Mouse (Mus musculus) kidney, postnatal 0 days (tissue): Measurements from ENCODE around the gene A1cf. TPM values are rescaled to one million over a fixed set of nuclear protein-coding genes. Genes with fewer than 3 reads are reported as not detected.

Experiments used
- ATAC-seq: fragments of 200-750 bp; cut with Nextera tagmentation; replicated peaks from 2 replicates; pipeline ENCODE4 v1.8.0; 2017; ENCODE audit warnings: low read depth, moderate number of reproducible peaks, moderate TSS enrichment, moderate library complexity; ENCODE audit not compliant: low FRiP score
- DNase-seq: peaks from one replicate; pipeline ENCODE4 v3.0.0-alpha.2; 2016; ENCODE audit warnings: low spot score
- H3K27ac ChIP-seq: fragments of 300-500 bp; sonication (generic); 2 replicates; pipeline ENCODE4 v1.5.1; 2014; ENCODE audit warnings: mild to moderate bottlenecking
- H3K27me3 ChIP-seq: fragments of 300-500 bp; sonication (generic); 2 replicates; pipeline ENCODE4 v1.6.1; 2014; ENCODE audit warnings: low read length, mixed read lengths; ENCODE audit not compliant: insufficient read depth
- H3K36me3 ChIP-seq: fragments of 300-500 bp; sonication (generic); 2 replicates; pipeline ENCODE4 v1.6.1; 2014; ENCODE audit warnings: low read length, mixed read lengths; ENCODE audit not compliant: insufficient read depth
- H3K4me1 ChIP-seq: fragments of 300-500 bp; sonication (generic); replicated peaks from 2 replicates; pipeline ENCODE4 v1.6.1; 2014; ENCODE audit warnings: antibody characterized with exemption, low read length, mixed read lengths; ENCODE audit not compliant: insufficient read depth
- H3K4me2 ChIP-seq: fragments of 300-500 bp; sonication (generic); 2 replicates; pipeline ENCODE4 v1.6.1; 2014; ENCODE audit warnings: mild to moderate bottlenecking, low read length, moderate library complexity, mixed read lengths
- H3K4me3 ChIP-seq: fragments of 300-500 bp; sonication (generic); replicated peaks from 2 replicates; pipeline ENCODE4 v1.5.1; 2014; ENCODE audit warnings: low read depth, low read length
- H3K9ac ChIP-seq: fragments of 300-500 bp; sonication (generic); 2 replicates; pipeline ENCODE4 v1.6.1; 2014; ENCODE audit warnings: low read depth, low read length
- H3K9me3 ChIP-seq: fragments of 300-500 bp; sonication (generic); replicated peaks from 2 replicates; pipeline ENCODE4 v1.6.1; 2016; ENCODE audit warnings: low read length, inconsistent platforms, mixed read lengths
- CTCF ChIP-seq: IDR thresholded peaks from 2 replicates; pipeline ENCODE4 v1.5.1; 2016; ENCODE audit warnings: antibody characterized with exemption, low read depth, mild to moderate bottlenecking, moderate library complexity
- WGBS: fragments of 180-500 bp; shearing (Covaris S2); extraction: QIAGEN DNeasy Blood & Tissue Kit; methylation state at CpG from one replicate; pipeline ENCODE4 v1.1.7; 2014; 5-methylcytosine and 5-hydroxymethylcytosine counted together
- polyA plus RNA-seq: library from polyadenylated mRNA; unstranded; fragments of >200 nt; fragmentation: Nextera tagmentation; extraction: Ambion mirVana; gene quantifications from 2 replicates; pipeline ENCODE4 v1.2.1, GENCODE M21; 2015

A1cf gene
- polyA plus RNA-seq, 1 experiment from 2014 or later: 2.0 TPM

GRCm38 (mm10) chr19:31920357-31920756 is 51.8 kb downstream of the A1cf start:
- no peak overlapping the region for H3K9ac ChIP-seq
- H3K4me1 ChIP-seq: no peaks in the 10 kb centered on the region
- H3K4me3 ChIP-seq: no peak overlapping the region
- DNase-seq: no peak
- H3K4me2 ChIP-seq: no peak overlapping the region
- no peaks in the 10 kb centered on the region for H3K36me3 ChIP-seq
- WGBS: 88% methylated on average over 4 of the region's 4 CpGs
- H3K27ac ChIP-seq: no peak overlapping the region
- H3K9me3 ChIP-seq: no peaks in the 10 kb centered on the region
- ATAC-seq: no peak
- H3K27me3 ChIP-seq: no peaks in the 10 kb centered on the region
- no peak for TF ChIP-seq CTCF

- WGBS: 64% methylated on average over 5 of the region's 5 CpGs
- DNase-seq (no peak), ATAC-seq (no peak)
- no peak overlapping the region for H3K9ac ChIP-seq
- no peaks in the 10 kb centered on the region for H3K27me3 ChIP-seq
- TF ChIP-seq CTCF: no peak
- no peak overlapping the region for H3K4me2 ChIP-seq
- H3K27ac ChIP-seq: no peak overlapping the region
- H3K9me3 ChIP-seq: no peaks in the 10 kb centered on the region
- H3K36me3 ChIP-seq: no peaks in the 10 kb centered on the region
- H3K4me1 ChIP-seq: no peaks in the 10 kb centered on the region
- no peak overlapping the region for H3K4me3 ChIP-seq
Measured at GRCm38 (mm10) chr19:31921852-31922251, 53.3 kb downstream of the A1cf start.

- Histone ChIP-seq H3K27ac (no peak overlapping the region), H3K4me2 (no peak overlapping the region), H3K27me3 (no peaks in the 10 kb centered on the region), H3K9ac (no peak overlapping the region), H3K9me3 (no peaks in the 10 kb centered on the region), H3K36me3 (no peaks in the 10 kb centered on the region), H3K4me3 (no peak overlapping the region), H3K4me1 (no peaks in the 10 kb centered on the region)
- DNase-seq (peak; percentile 11), ATAC-seq (peak; percentile 65)
- WGBS: 52% methylated on average over 6 of the region's 6 CpGs
- TF ChIP-seq CTCF: no peak
Measured at GRCm38 (mm10) chr19:31923615-31924352, 55.2 kb downstream of the A1cf start.

GRCm38 (mm10) chr19:31950793-31951489 is 82.4 kb downstream of the A1cf start:
- Histone ChIP-seq H3K9me3 (no peaks in the 10 kb centered on the region), H3K9ac (no peak overlapping the region), H3K4me3 (no peak overlapping the region), H3K36me3 (no peaks in the 10 kb centered on the region), H3K27ac (no peak overlapping the region), H3K27me3 (no peaks in the 10 kb centered on the region), H3K4me1 (no peaks in the 10 kb centered on the region), H3K4me2 (no peak overlapping the region)
- WGBS: 84% methylated on average over 7 of the region's 7 CpGs
- TF ChIP-seq CTCF: no peak
- no peak for DNase-seq
- ATAC-seq: no peak

- Histone ChIP-seq H3K4me2 (no peak overlapping the region), H3K36me3 (no peaks in the 10 kb centered on the region), H3K4me3 (no peak overlapping the region), H3K27ac (no peak overlapping the region), H3K9ac (no peak overlapping the region), H3K4me1 (no peaks in the 10 kb centered on the region), H3K9me3 (no peaks in the 10 kb centered on the region), H3K27me3 (no peaks in the 10 kb centered on the region)
- WGBS: 72% methylated on average over 2 of the region's 2 CpGs
- no peak for ATAC-seq
- no peak for TF ChIP-seq CTCF
- no peak for DNase-seq
Measured at GRCm38 (mm10) chr19:31953799-31954198, 85.2 kb downstream of the A1cf start.

- Histone ChIP-seq H3K36me3 (no peaks in the 10 kb centered on the region), H3K4me3 (no peak overlapping the region), H3K4me1 (no peaks in the 10 kb centered on the region), H3K9ac (no peak overlapping the region), H3K4me2 (no peak overlapping the region), H3K27me3 (no peaks in the 10 kb centered on the region), H3K9me3 (no peaks in the 10 kb centered on the region), H3K27ac (no peak overlapping the region)
- TF ChIP-seq CTCF: no peak
- WGBS: 81% methylated on average over 4 of the region's 4 CpGs
- DNase-seq (no peak), ATAC-seq (no peak)
Measured at GRCm38 (mm10) chr19:31954267-31954666, 85.7 kb downstream of the A1cf start.
